Mouse (Mus musculus) embryonic fibroblast, embryonic 13.5 days (primary cell): ENCODE results near the gene Pip4k2c.

ENCODE experiments used
- CTCF ChIP-seq: IDR thresholded peaks from 2 replicates; pipeline ENCODE4 v1.5.1; 2011; ENCODE audit warnings: mild to moderate bottlenecking, control low read depth, low read length, moderate library complexity, borderline replicate concordance; ENCODE audit not compliant: insufficient read depth
- POLR2A ChIP-seq: IDR thresholded peaks from 2 replicates; pipeline ENCODE4 v1.6.1; 2011; ENCODE audit warnings: low read depth, mild to moderate bottlenecking, control low read depth, low read length, moderate library complexity

DNA sequence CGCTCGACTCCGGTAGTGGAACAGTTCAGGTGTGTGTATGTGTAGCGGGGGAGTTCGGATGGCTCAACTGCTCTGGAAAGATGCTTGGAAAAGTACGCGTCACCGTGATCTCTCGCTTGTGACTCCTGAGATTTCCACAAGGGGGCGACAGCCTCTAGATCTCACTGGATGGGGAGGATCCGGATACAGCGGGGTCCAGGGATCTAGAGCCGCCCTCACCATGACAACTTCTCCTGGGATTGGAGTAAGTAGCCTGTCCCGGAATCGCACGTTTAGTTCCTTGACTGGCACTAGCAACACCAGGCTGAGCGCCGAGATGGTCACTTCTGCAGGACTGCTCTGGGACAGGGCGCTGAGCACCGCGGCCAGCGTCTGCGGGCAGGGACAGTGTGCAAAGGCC, 33.7 kb downstream of the Pip4k2c start:
- peak; percentile 48; the same call in 1 of the 2 replicates for TF ChIP-seq POLR2A
- peak; percentile 39; the same call in 1 of the 2 replicates for TF ChIP-seq CTCF
